Mouse (Mus musculus) intestine, embryonic 16.5 days (tissue): ENCODE results near the gene Slpi. TPM values are rescaled to one million over a fixed set of nuclear protein-coding genes. Genes with fewer than 3 reads are reported as not detected.

ENCODE experiments used
- microRNA-seq: library from miRNA; unstranded; fragments of <30 nt; microRNA quantifications from one replicate; pipeline ENCODE4, GENCODE M21; 2016
- polyA plus RNA-seq: library from polyadenylated mRNA; unstranded; fragments of >200 nt; fragmentation: Nextera tagmentation; extraction: Ambion mirVana; gene quantifications from 2 replicates; pipeline ENCODE4 v1.2.1, GENCODE M21; 2015

Gene Slpi
- polyA plus RNA-seq, 1 experiment from 2014 or later: 2.3 TPM

Small RNA genes lying within 50 kb of the gene (microRNA-seq; reads per million reads assigned to microRNA genes)
- gene Mir7678: not detected

Other genes with a start within 250 kb of the Slpi start
- 0.22 and 0.45 TPM in 2 replicates for gene Kcns1, start 218.0 kb downstream of the Slpi start, polyA plus RNA-seq
- not detected in 2 replicates for gene Wfdc5, start 206.4 kb downstream of the Slpi start, polyA plus RNA-seq
- not detected in 2 replicates for gene Wfdc12, start 198.5 kb downstream of the Slpi start, polyA plus RNA-seq
- gene Wfdc15a, start 189.0 kb downstream of the Slpi start, polyA plus RNA-seq: not detected in 2 replicates
- gene Wfdc15b, start 167.4 kb downstream of the Slpi start, polyA plus RNA-seq: 19.6 and 23.4 TPM in 2 replicates
- gene Svs2, start 150.6 kb downstream of the Slpi start, polyA plus RNA-seq: not detected in 2 replicates
- gene Svs3b, start 132.5 kb downstream of the Slpi start, polyA plus RNA-seq: not detected in 2 replicates
- gene Svs4, start 110.6 kb downstream of the Slpi start, polyA plus RNA-seq: not detected in 2 replicates
- not detected in 2 replicates for gene Svs3a, start 99.8 kb downstream of the Slpi start, polyA plus RNA-seq
- gene Svs6, start 72.3 kb downstream of the Slpi start, polyA plus RNA-seq: not detected in 2 replicates
- not detected in 2 replicates for gene Svs5, start 56.4 kb downstream of the Slpi start, polyA plus RNA-seq
- gene Rbpjl, start 14.0 kb upstream of the Slpi start, polyA plus RNA-seq: 25.1 and 25.4 TPM in 2 replicates
- 8.3 and 9.0 TPM in 2 replicates for gene Matn4, start 16.1 kb upstream of the Slpi start, polyA plus RNA-seq
- 130 and 138 TPM in 2 replicates for gene Sdc4, start 54.8 kb upstream of the Slpi start, polyA plus RNA-seq
- 54.0 and 56.4 TPM in 2 replicates for gene Sys1, start 67.9 kb upstream of the Slpi start, polyA plus RNA-seq
- gene Gm20458, start 71.9 kb upstream of the Slpi start, polyA plus RNA-seq: 9.8 and 11.9 TPM in 2 replicates
- not detected in 2 replicates for gene Trp53tg5, start 84.6 kb upstream of the Slpi start, polyA plus RNA-seq
- 16.0 and 16.4 TPM in 2 replicates for gene Dbndd2, start 97.0 kb upstream of the Slpi start, polyA plus RNA-seq
- 59.1 and 61.4 TPM in 2 replicates for gene Pigt, start 108.4 kb upstream of the Slpi start, polyA plus RNA-seq
- 36.8 and 42.4 TPM in 2 replicates for gene Wfdc2, start 173.3 kb upstream of the Slpi start, polyA plus RNA-seq
- gene Spint3, start 184.4 kb upstream of the Slpi start, polyA plus RNA-seq: not detected in 2 replicates
- 0.59 and 1.4 TPM in 2 replicates for gene Wfdc6a, start 196.4 kb upstream of the Slpi start, polyA plus RNA-seq
- not detected in 2 replicates for gene Eppin, start 204.5 kb upstream of the Slpi start, polyA plus RNA-seq
- gene Wfdc6b, start 224.4 kb upstream of the Slpi start, polyA plus RNA-seq: not detected in 2 replicates
- not detected in 2 replicates for gene Wfdc8, start 224.5 kb upstream of the Slpi start, polyA plus RNA-seq
- not detected in 2 replicates for gene Wfdc16, start 249.7 kb upstream of the Slpi start, polyA plus RNA-seq